Mouse (Mus musculus) liver, embryonic 14.5 days (tissue): ENCODE measurements around the gene Arhgef40.

Source experiments
- CTCF ChIP-seq: IDR thresholded peaks from 2 replicates; pipeline ENCODE4 v1.5.1; 2016; ENCODE audit warnings: antibody characterized with exemption, low read depth, control low read depth
- EP300 ChIP-seq: IDR thresholded peaks from 2 replicates; pipeline ENCODE4 v1.6.1; 2016; ENCODE audit warnings: antibody characterized with exemption, low read depth

- TF ChIP-seq CTCF, result no peak
- no peak for TF ChIP-seq EP300
Measured at GRCm38 (mm10) chr14:51940944-51941560, 43.5 kb upstream of the Arhgef40 start.
